Mouse (Mus musculus) E14TG2a.4 (cell line): ENCODE measurements around the gene Trpv4.

Experiments used
- CTCF ChIP-seq: conservative IDR thresholded peaks from 2 replicates; pipeline ENCODE4 v1.5.1; 2014; ENCODE audit warnings: low read length
- NANOG ChIP-seq: IDR thresholded peaks from 2 replicates; pipeline ENCODE4 v1.6.1; 2014; ENCODE audit warnings: borderline replicate concordance, low read length, mixed read lengths
- POU5F1 ChIP-seq: IDR thresholded peaks from 2 replicates; pipeline ENCODE4 v1.6.1; 2014; ENCODE audit warnings: low read length, borderline replicate concordance

DNA sequence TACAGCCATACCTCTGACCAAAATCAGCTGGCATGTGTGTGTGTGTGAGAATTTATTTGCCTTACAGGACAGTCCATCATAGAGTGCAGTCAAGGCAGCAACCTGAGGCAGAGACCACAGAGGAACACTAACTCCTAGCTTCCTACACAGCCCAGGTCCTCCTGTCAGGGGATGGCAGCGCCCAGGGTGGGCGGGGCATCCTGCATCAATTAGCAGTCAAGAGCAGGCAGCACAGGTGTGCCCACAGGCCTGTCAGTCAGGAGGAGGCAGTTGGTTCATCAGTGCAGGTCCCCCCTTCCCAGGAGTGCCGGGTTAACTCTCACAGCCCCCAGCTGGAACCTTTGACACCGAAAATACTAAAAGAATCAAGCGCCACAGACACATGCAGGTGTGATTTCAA lies 10.8 kb upstream of the Trpv4 start:
- no peak for TF ChIP-seq CTCF
- no peak for TF ChIP-seq NANOG
- TF ChIP-seq POU5F1 = no peak
